Mouse (Mus musculus) myocyte (in vitro differentiated cells): ENCODE results near the gene Tnrc6c. TPM values are rescaled to one million over a fixed set of nuclear protein-coding genes. Genes with fewer than 3 reads are reported as not detected.
A peak's percentile ranks its signal among the peaks of the same experiment; 100 is the strongest.

Experiments used
- H3K27me3 ChIP-seq: one replicate; pipeline ENCODE4 v1.6.1; 2011; ENCODE audit not compliant: control insufficient read depth, insufficient read depth, insufficient read length
- H3K36me3 ChIP-seq: one replicate; pipeline ENCODE4 v1.6.1; 2011; ENCODE audit not compliant: control insufficient read depth, insufficient read depth
- H3K4me2 ChIP-seq: one replicate; pipeline ENCODE4 v1.6.1; 2011; ENCODE audit warnings: low read depth, control low read depth
- H3K4me3 ChIP-seq: one replicate; pipeline ENCODE4 v1.5.1; 2011; ENCODE audit warnings: mild to moderate bottlenecking, control low read depth, moderate library complexity
- H3K79me2 ChIP-seq: one replicate; pipeline ENCODE4 v1.6.1; 2011; ENCODE audit not compliant: control insufficient read depth, insufficient read depth
- H3ac ChIP-seq: one replicate; pipeline ENCODE4 v1.6.1; 2011; ENCODE audit not compliant: control insufficient read depth, insufficient read length
- CEBPB ChIP-seq: IDR thresholded peaks from 2 replicates; pipeline ENCODE4 v1.6.1; 2011; ENCODE audit warnings: mild to moderate bottlenecking, moderate library complexity; ENCODE audit not compliant: poor library complexity, insufficient read depth, severe bottlenecking
- E2F4 ChIP-seq: IDR thresholded peaks from one replicate; pipeline ENCODE4 v1.6.1; 2011; ENCODE audit warnings: mild to moderate bottlenecking, control low read depth, moderate library complexity; ENCODE audit not compliant: insufficient read depth
- MAX ChIP-seq: IDR thresholded peaks from one replicate; pipeline ENCODE4 v1.6.1; 2011; ENCODE audit warnings: low read depth, mild to moderate bottlenecking, control low read depth
- MYOD1 ChIP-seq, 3 experiments: IDR thresholded peaks; one replicate each; pipeline ENCODE4 v1.6.1; 2011; ENCODE audit warnings: control low read depth in 2 of 3, low read depth in 2 of 3, mild to moderate bottlenecking in 2 of 3, moderate library complexity in 1 of 3; ENCODE audit not compliant: insufficient read length in 2 of 3, control insufficient read depth in 1 of 3
- MYOG ChIP-seq, 3 experiments: IDR thresholded peaks; one replicate each; pipeline ENCODE4 v1.6.1; 2011; ENCODE audit warnings: control low read depth in 2 of 3, low read depth in 2 of 3, mild to moderate bottlenecking in 2 of 3; ENCODE audit not compliant: insufficient read length in 2 of 3, control insufficient read depth in 1 of 3, insufficient read depth in 1 of 3
- POLR2A ChIP-seq: IDR thresholded peaks from one replicate; pipeline ENCODE4 v1.6.1; 2011; ENCODE audit warnings: low read depth, mild to moderate bottlenecking, control low read depth, moderate library complexity; ENCODE audit not compliant: insufficient read length
- POLR2AphosphoS2 ChIP-seq: IDR thresholded peaks from one replicate; pipeline ENCODE4 v1.6.1; 2011; ENCODE audit warnings: low read depth, control low read depth; ENCODE audit not compliant: insufficient read length
- REST ChIP-seq: IDR thresholded peaks from one replicate; pipeline ENCODE4 v1.6.1; 2011; ENCODE audit warnings: mild to moderate bottlenecking, control low read depth, moderate library complexity; ENCODE audit not compliant: insufficient read depth, insufficient read length
- SRF ChIP-seq: IDR thresholded peaks from one replicate; pipeline ENCODE4 v1.6.1; 2011; ENCODE audit warnings: low read depth; ENCODE audit not compliant: control insufficient read depth, insufficient read length
- TCF12 ChIP-seq: IDR thresholded peaks from one replicate; pipeline ENCODE4 v1.6.1; 2011; ENCODE audit warnings: mild to moderate bottlenecking, control low read depth; ENCODE audit not compliant: poor library complexity, insufficient read depth, severe bottlenecking
- TCF3 ChIP-seq: IDR thresholded peaks from one replicate; pipeline ENCODE4 v1.6.1; 2011; ENCODE audit warnings: low read depth, control low read depth; ENCODE audit not compliant: insufficient read length
- USF1 ChIP-seq: IDR thresholded peaks from one replicate; pipeline ENCODE4 v1.6.1; 2011; ENCODE audit warnings: low read depth, mild to moderate bottlenecking, control low read depth, moderate library complexity
- polyA plus RNA-seq: library from polyadenylated mRNA; unstranded; fragments of >200 nt; fragmentation: generic; extraction: Trizol; gene quantifications from one replicate; pipeline ENCODE4 v1.2.1, GENCODE M21; 2012; ENCODE audit warnings: missing spikeins

Gene Tnrc6c
- polyA plus RNA-seq, 1 experiment = 7.4 TPM

DNA sequence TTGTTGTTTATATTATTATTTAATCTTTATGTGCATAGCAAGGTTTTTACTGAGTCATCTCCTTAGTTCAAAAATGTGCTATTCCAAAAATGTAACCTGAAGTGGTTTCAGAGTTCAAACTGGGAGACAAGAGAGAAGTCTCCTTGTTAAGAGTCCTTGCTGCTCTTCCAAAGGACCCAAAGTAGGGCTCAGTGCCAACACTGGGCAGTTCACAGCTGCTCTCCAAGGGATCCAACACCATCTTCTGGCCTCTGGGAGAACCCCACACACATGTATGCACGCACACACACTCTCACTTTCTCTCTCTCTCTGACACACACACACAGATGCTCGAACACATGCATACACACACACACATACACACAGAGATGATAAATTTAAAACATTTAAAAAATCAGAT is 11.9 kb upstream of the Tnrc6c start:
- TF ChIP-seq E2F4 = no peak
- TF ChIP-seq TCF3 = no peak
- no peak for TF ChIP-seq MAX
- no peak for TF ChIP-seq REST
- no peak for TF ChIP-seq TCF12
- no peak for TF ChIP-seq MYOG (IDR thresholded peaks at IDR 0.05; ENCODE audit: control insufficient read depth in 1 of 3, insufficient read depth in 1 of 3, insufficient read length in 2 of 3, low read depth in 2 of 3)
- TF ChIP-seq MYOD1 (IDR thresholded peaks at IDR 0.05; ENCODE audit: control insufficient read depth in 1 of 3, insufficient read length in 2 of 3, low read depth in 2 of 3) = no peak
- TF ChIP-seq USF1 = no peak
- TF ChIP-seq POLR2AphosphoS2 = no peak
- no peak for TF ChIP-seq POLR2A
- no peak for TF ChIP-seq CEBPB
- Histone ChIP-seq H3K4me2 (no peak overlapping the region), H3K27me3 (no peaks in the 10 kb centered on the region), H3K4me3 (no peak overlapping the region), H3ac (no peak overlapping the region), H3K36me3 (no peaks in the 10 kb centered on the region), H3K79me2 (no peaks in the 10 kb centered on the region)

DNA sequence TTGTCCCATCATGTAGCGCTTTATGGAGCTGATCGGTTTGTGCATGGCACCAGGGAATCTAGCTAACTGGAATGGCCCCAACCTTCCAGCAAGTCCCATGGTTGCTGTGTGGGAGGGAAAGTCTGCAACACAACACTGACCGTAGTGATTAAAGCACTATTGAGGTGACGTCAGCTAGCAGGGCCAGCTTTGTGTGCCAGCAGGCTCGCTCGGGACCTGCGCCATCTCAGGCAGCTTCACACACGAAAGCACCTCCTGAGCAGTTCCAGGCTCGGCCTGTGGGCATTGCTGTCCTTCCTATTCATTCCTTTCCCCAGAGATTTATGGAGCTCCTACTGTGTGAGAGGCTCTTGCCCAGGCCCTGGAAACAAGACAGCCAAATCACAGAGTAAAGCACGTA is 10.8 kb upstream of the Tnrc6c start:
- TF ChIP-seq MAX = no peak
- no peak for TF ChIP-seq TCF12
- no peak for TF ChIP-seq MYOG (IDR thresholded peaks at IDR 0.05; ENCODE audit: control insufficient read depth in 1 of 3, insufficient read depth in 1 of 3, insufficient read length in 2 of 3, low read depth in 2 of 3)
- no peak for TF ChIP-seq E2F4
- TF ChIP-seq MYOD1 (IDR thresholded peaks at IDR 0.05; ENCODE audit: control insufficient read depth in 1 of 3, insufficient read length in 2 of 3, low read depth in 2 of 3) = no peak
- TF ChIP-seq SRF = no peak
- no peak for TF ChIP-seq POLR2A
- TF ChIP-seq POLR2AphosphoS2 = no peak
- TF ChIP-seq REST = no peak
- no peak for TF ChIP-seq TCF3
- TF ChIP-seq CEBPB = no peak
- no peak for TF ChIP-seq USF1
- Histone ChIP-seq H3K79me2 (no peaks in the 10 kb centered on the region), H3K27me3 (peaks cover 4% of the 10 kb centered on the region), H3K4me2 (peak overlapping the region; percentile 22), H3K36me3 (no peaks in the 10 kb centered on the region), H3ac (no peak overlapping the region), H3K4me3 (no peak overlapping the region)

DNA sequence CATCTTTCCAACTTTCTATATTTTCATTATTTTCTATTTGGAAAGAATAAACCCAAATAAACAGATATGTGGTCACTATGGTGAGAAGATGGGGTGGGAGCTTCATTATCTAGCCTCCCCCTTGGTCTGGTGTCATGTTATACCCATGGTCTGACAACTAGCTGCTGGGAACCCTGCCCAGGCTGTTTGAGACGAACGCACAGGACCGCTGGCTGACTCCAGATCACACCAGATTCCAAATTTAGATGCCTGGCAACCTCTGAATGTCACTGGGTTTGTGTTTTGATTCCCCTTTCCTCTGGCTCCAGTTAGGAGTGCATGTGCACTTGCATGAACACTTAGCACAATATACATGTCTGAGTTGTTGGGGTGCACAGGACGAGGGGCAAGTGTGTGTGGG is 7.3 kb upstream of the Tnrc6c start:
- H3K79me2 ChIP-seq = no peaks in the 10 kb centered on the region
- TF ChIP-seq USF1 = no peak
- no peak for TF ChIP-seq MAX
- TF ChIP-seq TCF3 = no peak
- no peak for TF ChIP-seq POLR2A
- TF ChIP-seq E2F4 = no peak
- no peak for TF ChIP-seq MYOD1 (IDR thresholded peaks at IDR 0.05; ENCODE audit: control insufficient read depth in 1 of 3, insufficient read length in 2 of 3, low read depth in 2 of 3)
- no peak for TF ChIP-seq SRF
- no peak for TF ChIP-seq POLR2AphosphoS2
- no peak for TF ChIP-seq TCF12
- no peak for TF ChIP-seq MYOG (IDR thresholded peaks at IDR 0.05; ENCODE audit: control insufficient read depth in 1 of 3, insufficient read depth in 1 of 3, insufficient read length in 2 of 3, low read depth in 2 of 3)
- TF ChIP-seq CEBPB = no peak
- no peak overlapping the region for H3ac ChIP-seq
- no peak overlapping the region for H3K4me2 ChIP-seq
- H3K4me3 ChIP-seq = no peak overlapping the region
- H3K36me3 ChIP-seq = no peaks in the 10 kb centered on the region
- H3K27me3 ChIP-seq = peaks cover 8% of the 10 kb centered on the region

DNA sequence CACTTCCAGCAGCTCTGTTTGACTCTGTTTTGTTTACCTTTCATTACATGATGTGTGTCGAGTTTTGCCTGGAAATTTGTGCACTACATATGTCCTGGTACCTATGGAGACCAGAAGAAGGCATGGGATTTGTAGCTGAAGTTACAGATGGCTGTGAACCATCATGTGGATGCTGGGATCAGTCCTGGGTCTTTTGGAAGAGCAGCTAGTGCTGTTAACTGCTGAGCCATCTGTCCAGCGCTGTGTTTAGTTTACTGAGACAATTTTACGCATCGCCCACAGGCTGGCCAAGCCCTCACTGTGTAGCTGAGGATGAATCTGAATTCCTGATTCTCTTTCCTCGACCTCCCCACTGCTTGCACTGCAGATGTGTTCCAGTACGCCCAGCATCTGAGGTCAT is 6.1 kb upstream of the Tnrc6c start:
- Histone ChIP-seq H3K4me2 (no peak overlapping the region), H3K27me3 (peaks cover 8% of the 10 kb centered on the region), H3K4me3 (no peak overlapping the region), H3ac (no peak overlapping the region), H3K79me2 (no peaks in the 10 kb centered on the region), H3K36me3 (no peaks in the 10 kb centered on the region)
- TF ChIP-seq E2F4 (no peak), POLR2AphosphoS2 (no peak), USF1 (no peak), TCF3 (no peak), MAX (no peak)

DNA sequence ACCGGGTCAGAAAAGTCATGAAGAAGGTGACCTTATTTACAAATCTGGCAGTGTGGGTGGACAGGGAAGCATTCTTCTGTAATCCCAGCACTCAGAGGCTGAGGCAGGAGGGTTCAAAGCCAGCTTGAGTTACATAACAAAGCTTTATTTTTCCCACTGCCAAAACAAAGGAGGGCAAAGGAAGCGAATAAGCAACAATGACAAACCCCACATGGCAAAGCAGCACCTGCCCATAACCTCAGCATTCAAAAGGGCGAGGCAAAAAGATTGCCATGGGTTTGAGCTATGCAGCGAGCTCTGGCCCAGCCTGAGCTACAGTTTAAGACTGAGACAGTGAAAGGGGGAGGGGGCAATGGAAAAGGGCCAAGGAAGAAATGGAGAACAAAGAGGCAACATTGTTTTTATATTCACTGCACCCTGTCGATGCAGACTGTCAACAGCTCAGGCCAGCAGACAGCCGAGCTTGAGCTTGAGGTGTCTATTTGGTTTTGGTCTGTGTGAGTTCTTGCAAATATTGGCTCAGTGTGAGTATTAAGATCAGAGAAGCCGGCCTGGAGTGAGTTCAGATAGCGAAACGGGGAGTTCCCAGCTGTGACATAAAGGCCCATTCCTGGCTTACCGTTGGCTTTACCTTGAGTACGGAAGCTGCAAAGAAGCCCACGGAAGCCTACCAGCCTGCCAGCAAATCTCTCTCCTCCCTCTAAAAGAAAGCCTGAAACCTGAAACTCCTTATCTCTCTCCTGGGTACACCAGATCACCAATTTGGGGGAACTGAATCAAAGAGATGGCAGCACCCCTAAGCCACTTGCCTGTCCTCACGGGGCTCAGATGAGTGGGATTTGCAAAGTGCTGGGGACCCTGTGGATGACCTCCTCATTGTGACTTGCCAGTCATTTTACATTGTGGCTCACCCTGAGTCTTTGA is 3.1 kb upstream of the Tnrc6c start:
- Histone ChIP-seq H3K79me2 (peaks cover 7% of the 10 kb centered on the region), H3K27me3 (peaks cover 8% of the 10 kb centered on the region), H3K4me2 (no peak overlapping the region), H3ac (no peak overlapping the region), H3K36me3 (no peaks in the 10 kb centered on the region), H3K4me3 (no peak overlapping the region)
- no peak for TF ChIP-seq MAX
- no peak for TF ChIP-seq POLR2A
- TF ChIP-seq MYOG (IDR thresholded peaks at IDR 0.05; ENCODE audit: control insufficient read depth in 1 of 3, insufficient read depth in 1 of 3, insufficient read length in 2 of 3, low read depth in 2 of 3) = no peak
- TF ChIP-seq POLR2AphosphoS2 = no peak
- TF ChIP-seq TCF3 = no peak
- no peak for TF ChIP-seq E2F4
- no peak for TF ChIP-seq USF1
- no peak for TF ChIP-seq MYOD1 (IDR thresholded peaks at IDR 0.05; ENCODE audit: control insufficient read depth in 1 of 3, insufficient read length in 2 of 3, low read depth in 2 of 3)
- TF ChIP-seq REST = no peak
- TF ChIP-seq CEBPB = no peak
- no peak for TF ChIP-seq SRF
- TF ChIP-seq TCF12 = no peak
